Mouse (Mus musculus) CH12.LX (cell line): ENCODE measurements around the gene Slc1a7.

Source experiments
- CHD2 ChIP-seq: IDR thresholded peaks from 2 replicates; pipeline ENCODE4 v1.6.1; 2011; ENCODE audit warnings: low read length, improper control_type of control experiment
- CTCF ChIP-seq, 2 experiments: IDR thresholded peaks in 1 of 2; conservative IDR thresholded peaks in 1 of 2; 2 replicates each; pipeline ENCODE4 v1.5.1; 2011 to 2012; ENCODE audit warnings: low read depth in 2 of 2, low read length in 2 of 2, improper control_type of control experiment in 1 of 2, inconsistent platforms in 1 of 2, mild to moderate bottlenecking in 1 of 2, moderate library complexity in 1 of 2
- ELF1 ChIP-seq: IDR thresholded peaks from 2 replicates; pipeline ENCODE4 v1.6.1; 2014; ENCODE audit warnings: low read depth, mild to moderate bottlenecking, inconsistent platforms, low read length, improper control_type of control experiment
- EP300 ChIP-seq: IDR thresholded peaks from 2 replicates; pipeline ENCODE4 v1.6.1; 2011; ENCODE audit warnings: low read length, improper control_type of control experiment
- MAFK ChIP-seq: IDR thresholded peaks from 2 replicates; pipeline ENCODE4 v1.6.1; 2011; ENCODE audit warnings: low read length, improper control_type of control experiment; ENCODE audit not compliant: insufficient replicate concordance
- MEF2A ChIP-seq: IDR thresholded peaks from 2 replicates; pipeline ENCODE4 v1.6.1; 2014; ENCODE audit warnings: low read depth, mild to moderate bottlenecking, inconsistent platforms, low read length, improper control_type of control experiment, borderline replicate concordance
- NRF1 ChIP-seq: IDR thresholded peaks from 2 replicates; pipeline ENCODE4 v1.6.1; 2014; ENCODE audit warnings: low read depth, mild to moderate bottlenecking, inconsistent platforms, low read length, improper control_type of control experiment, moderate library complexity
- POLR2A ChIP-seq: IDR thresholded peaks from 2 replicates; pipeline ENCODE4 v1.6.1; 2011; ENCODE audit warnings: low read depth, mild to moderate bottlenecking, improper control_type of control experiment, low read length
- SIN3A ChIP-seq: IDR thresholded peaks from 2 replicates; pipeline ENCODE4 v1.6.1; 2012; ENCODE audit warnings: low read length, improper control_type of control experiment, inconsistent platforms
- ZC3H11A ChIP-seq: IDR thresholded peaks from 2 replicates; pipeline ENCODE4 v1.6.1; 2012; ENCODE audit warnings: low read depth, mild to moderate bottlenecking, inconsistent platforms, low read length, improper control_type of control experiment
- ZKSCAN1 ChIP-seq: IDR thresholded peaks from 2 replicates; pipeline ENCODE4 v1.6.1; 2012; ENCODE audit warnings: low read depth, inconsistent platforms, low read length, improper control_type of control experiment, borderline replicate concordance
- ZMIZ1 ChIP-seq: IDR thresholded peaks from 2 replicates; pipeline ENCODE4 v1.6.1; 2012; ENCODE audit warnings: low read depth, mild to moderate bottlenecking, inconsistent platforms, low read length, improper control_type of control experiment
- ZNF384 ChIP-seq: IDR thresholded peaks from 2 replicates; pipeline ENCODE4 v1.6.1; 2012; ENCODE audit warnings: low read depth, low read length, improper control_type of control experiment, inconsistent platforms

- TF ChIP-seq NRF1 (no peak), MEF2A (no peak), CTCF (conservative IDR thresholded peaks at IDR 0.05 in 1 of 2, IDR thresholded peaks at IDR 0.05 in 1 of 2; ENCODE audit: low read depth in 2 of 2, low read length in 2 of 2) (no peak), POLR2A (no peak), MAFK (no peak), EP300 (no peak), ZNF384 (no peak), ELF1 (no peak), ZMIZ1 (no peak), ZC3H11A (no peak), SIN3A (no peak), CHD2 (no peak), ZKSCAN1 (no peak)
Observed at GRCm38 (mm10) chr4:108025269-108025668, 57.1 kb downstream of the Slc1a7 start.
